Mouse (Mus musculus) cerebellum, adult 2 months (tissue): ENCODE data around the gene Mlxipl.

Experiments
- CTCF ChIP-seq: fragments of 200-500 bp; IDR thresholded peaks from 2 replicates; pipeline ENCODE4 v1.5.1; 2011; ENCODE audit warnings: low read depth, mild to moderate bottlenecking, control low read depth, low read length, moderate library complexity, borderline replicate concordance; ENCODE audit not compliant: insufficient read depth
- POLR2A ChIP-seq: fragments of 200-500 bp; IDR thresholded peaks from 2 replicates; pipeline ENCODE4 v1.6.1; 2011; ENCODE audit warnings: low read length, control low read depth, borderline replicate concordance; ENCODE audit not compliant: insufficient read depth

DNA sequence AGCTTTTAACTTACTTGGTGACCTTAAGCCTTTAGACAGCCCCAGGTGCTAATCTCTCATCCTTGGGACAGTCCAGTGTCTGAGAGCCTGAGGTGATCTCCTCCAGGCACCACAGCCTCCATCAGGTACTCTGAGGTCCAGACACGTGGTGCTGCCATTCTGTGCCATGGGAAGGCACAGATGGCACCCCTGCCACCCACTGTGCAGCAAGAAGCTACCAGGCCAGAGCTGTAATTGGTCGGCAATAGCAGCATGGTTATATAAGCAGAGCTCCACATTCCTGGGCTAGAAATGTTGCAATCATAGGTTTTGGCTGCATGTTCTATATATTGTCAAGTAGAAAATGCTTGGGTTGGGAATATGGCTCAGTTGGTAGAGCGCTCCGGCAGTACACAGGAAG, 89.3 kb downstream of the Mlxipl start:
- TF ChIP-seq POLR2A (0 out of 2 replicates have a peak, but pooled peaks have one; percentile 29), CTCF (no peak)
